Mouse (Mus musculus) limb, embryonic 10.5 days (tissue): ENCODE data around the gene Rfx4. TPM values are rescaled to one million over a fixed set of nuclear protein-coding genes. Genes with fewer than 3 reads are reported as not detected.
A peak's percentile ranks its signal among the peaks of the same experiment; 100 is the strongest.

Experiments used
- DNase-seq: peaks from one replicate; pipeline ENCODE4 v3.0.0-alpha.2; 2017; ENCODE audit warnings: low spot score
- H3K27ac ChIP-seq: fragments of 300-500 bp; sonication (generic); 2 replicates; pipeline ENCODE4 v1.5.1; 2016; ENCODE audit warnings: mild to moderate bottlenecking
- H3K27me3 ChIP-seq: fragments of 300-500 bp; sonication (generic); 2 replicates; pipeline ENCODE4 v1.6.1; 2016; ENCODE audit warnings: low read depth, mild to moderate bottlenecking; ENCODE audit not compliant: poor library complexity, severe bottlenecking
- H3K36me3 ChIP-seq: fragments of 300-500 bp; sonication (generic); 2 replicates; pipeline ENCODE4 v1.6.1; 2016; ENCODE audit warnings: mild to moderate bottlenecking, moderate library complexity
- H3K4me1 ChIP-seq: fragments of 300-500 bp; sonication (generic); 2 replicates; pipeline ENCODE4 v1.6.1; 2016
- H3K4me3 ChIP-seq: fragments of 300-500 bp; sonication (generic); 2 replicates; pipeline ENCODE4 v1.5.1; 2016; ENCODE audit warnings: mild to moderate bottlenecking, moderate library complexity
- H3K9me3 ChIP-seq: fragments of 300-500 bp; sonication (generic); replicated peaks from 2 replicates; pipeline ENCODE4 v1.6.1; 2016; ENCODE audit warnings: mild to moderate bottlenecking
- WGBS: fragments of 180-500 bp; shearing (Covaris S2); methylation state at CpG from one replicate; pipeline ENCODE4 v1.1.7; 2016; 5-methylcytosine and 5-hydroxymethylcytosine counted together
- polyA plus RNA-seq: library from polyadenylated mRNA; unstranded; fragments of >200 nt; fragmentation: Nextera tagmentation; extraction: Ambion mirVana; gene quantifications from 2 replicates; pipeline ENCODE4 v1.2.1, GENCODE M21; 2016

Gene Rfx4
- polyA plus RNA-seq: 0.06 TPM in 1 of 2 replicates, not detected in the other

GRCm38 (mm10) chr10:84755786-84756203, at the start of gene Rfx4:
TSS of gene Rfx4 (plus strand) at chr10:84756062.
- H3K27ac ChIP-seq: no peak within 1 kb of the TSS; the same call in 1 of the 2 replicates
- peaks cover 49% of the 10 kb centered on the region for H3K4me1 ChIP-seq
- DNase-seq: peak; percentile 56
- H3K36me3 ChIP-seq: no peaks in the 10 kb centered on the region
- H3K27me3 ChIP-seq: peaks cover 98% of the 10 kb centered on the region
- under 1% methylated on average over 24 of the region's 24 CpGs for WGBS
- peak within 1 kb of the TSS; percentile 46 for H3K4me3 ChIP-seq
- no peaks in the 10 kb centered on the region for H3K9me3 ChIP-seq

DNA sequence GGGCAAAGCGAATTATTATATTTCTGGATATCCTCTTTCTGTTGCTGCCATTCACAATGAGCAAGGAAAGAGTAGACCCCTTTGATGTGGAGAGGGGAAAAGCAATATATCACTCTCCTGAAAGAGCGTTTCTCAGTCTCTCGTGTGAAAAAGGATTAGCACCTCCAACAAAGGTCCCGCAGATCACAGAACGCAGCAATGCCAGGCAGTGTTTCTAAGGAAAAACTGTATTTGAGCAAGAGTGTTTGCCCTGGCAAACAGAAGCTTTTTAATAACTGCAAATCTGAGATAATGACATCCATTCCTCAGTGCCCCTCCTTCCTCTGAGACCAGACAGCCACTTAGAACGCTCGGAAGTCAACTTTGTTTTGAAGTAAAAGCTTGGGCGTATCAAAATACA, 49.3 kb upstream of the Rfx4 start:
- Histone ChIP-seq H3K4me1 (peaks cover 20% of the 10 kb centered on the region), H3K36me3 (peaks cover 35% of the 10 kb centered on the region), H3K27ac (no peak overlapping the region), H3K4me3 (no peak overlapping the region), H3K9me3 (no peaks in the 10 kb centered on the region), H3K27me3 (peaks cover 15% of the 10 kb centered on the region; the same call in 1 of the 2 replicates)
- no peak for DNase-seq
- WGBS: 32% methylated on average over 8 of the region's 8 CpGs

DNA sequence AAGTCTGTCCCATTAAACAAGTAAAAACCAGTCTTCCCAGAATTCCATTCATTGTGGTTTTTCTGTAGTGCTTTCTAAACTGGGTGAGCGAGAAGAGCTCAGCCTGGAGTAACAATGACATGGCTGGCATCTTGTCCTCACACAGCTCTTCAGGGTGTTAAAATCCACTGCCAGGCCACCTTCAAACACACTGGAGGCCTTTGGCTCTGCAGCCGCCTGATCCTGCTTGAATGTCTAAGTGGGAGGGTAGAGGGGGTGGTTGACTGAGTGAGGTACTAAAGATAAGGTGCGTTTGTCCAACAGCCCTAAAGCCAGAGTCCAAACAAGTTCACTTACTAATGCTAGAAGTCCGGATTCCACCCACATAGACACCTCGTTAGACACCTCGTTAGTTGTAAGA, 48.6 kb upstream of the Rfx4 start:
- peaks cover 20% of the 10 kb centered on the region for H3K4me1 ChIP-seq
- H3K9me3 ChIP-seq: no peaks in the 10 kb centered on the region
- no peak overlapping the region for H3K4me3 ChIP-seq
- 20% methylated on average over 6 of the region's 6 CpGs for WGBS
- peaks cover 15% of the 10 kb centered on the region; the same call in 1 of the 2 replicates for H3K27me3 ChIP-seq
- no peak for DNase-seq
- no peak overlapping the region for H3K27ac ChIP-seq
- H3K36me3 ChIP-seq: peaks cover 28% of the 10 kb centered on the region

DNA sequence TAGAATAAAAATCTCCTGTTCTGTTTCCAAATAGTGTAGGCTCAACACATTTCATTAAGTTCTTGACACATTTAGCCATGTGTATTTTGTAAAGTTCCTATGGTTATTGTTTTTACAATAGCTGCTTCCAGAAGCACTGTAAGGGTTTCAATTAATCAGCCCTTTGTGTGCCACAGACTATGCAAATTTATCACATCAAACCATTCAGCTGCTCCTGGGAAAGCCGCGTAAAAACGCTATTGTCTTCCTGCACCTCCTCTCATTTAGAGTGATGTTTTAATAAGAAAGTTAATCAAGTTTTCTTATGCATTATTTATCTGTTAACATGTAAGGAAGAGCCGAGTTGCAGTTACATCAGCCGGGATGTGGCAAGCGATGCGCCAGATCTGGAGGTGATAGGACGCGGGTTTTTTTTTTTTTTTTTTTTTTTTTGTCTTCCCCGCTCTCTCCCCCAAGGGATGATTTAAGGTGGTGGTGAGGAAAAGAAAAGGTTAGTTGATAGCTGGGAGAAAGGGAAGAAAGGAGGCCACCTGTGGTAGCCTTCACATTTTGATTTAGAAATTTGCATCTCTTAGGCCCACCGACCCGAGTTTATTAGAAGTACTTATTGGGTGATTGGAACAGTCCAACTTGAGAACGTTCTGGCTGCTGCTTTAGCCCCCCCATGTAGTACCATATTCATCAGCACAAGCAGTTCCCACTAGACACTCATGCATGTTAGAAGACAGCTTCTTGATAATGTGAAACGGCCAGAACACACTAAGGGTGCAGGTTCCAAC, 47.9 kb upstream of the Rfx4 start:
- DNase-seq: no peak
- no peak overlapping the region for H3K27ac ChIP-seq
- H3K27me3 ChIP-seq: peaks cover 15% of the 10 kb centered on the region; the same call in 1 of the 2 replicates
- H3K9me3 ChIP-seq: no peaks in the 10 kb centered on the region
- peaks cover 20% of the 10 kb centered on the region for H3K4me1 ChIP-seq
- peaks cover 24% of the 10 kb centered on the region for H3K36me3 ChIP-seq
- 34% methylated on average over 14 of the region's 14 CpGs for WGBS
- no peak overlapping the region for H3K4me3 ChIP-seq

GRCm38 (mm10) chr10:84710192-84710591, 45.7 kb upstream of the Rfx4 start:
- no peaks in the 10 kb centered on the region for H3K9me3 ChIP-seq
- WGBS: 72% methylated on average over 4 of the region's 4 CpGs
- peaks cover 11% of the 10 kb centered on the region; the same call in 1 of the 2 replicates for H3K27me3 ChIP-seq
- no peak for DNase-seq
- H3K27ac ChIP-seq: no peak overlapping the region
- no peak overlapping the region for H3K4me3 ChIP-seq
- peaks cover 37% of the 10 kb centered on the region for H3K36me3 ChIP-seq
- peaks cover 24% of the 10 kb centered on the region for H3K4me1 ChIP-seq

DNA sequence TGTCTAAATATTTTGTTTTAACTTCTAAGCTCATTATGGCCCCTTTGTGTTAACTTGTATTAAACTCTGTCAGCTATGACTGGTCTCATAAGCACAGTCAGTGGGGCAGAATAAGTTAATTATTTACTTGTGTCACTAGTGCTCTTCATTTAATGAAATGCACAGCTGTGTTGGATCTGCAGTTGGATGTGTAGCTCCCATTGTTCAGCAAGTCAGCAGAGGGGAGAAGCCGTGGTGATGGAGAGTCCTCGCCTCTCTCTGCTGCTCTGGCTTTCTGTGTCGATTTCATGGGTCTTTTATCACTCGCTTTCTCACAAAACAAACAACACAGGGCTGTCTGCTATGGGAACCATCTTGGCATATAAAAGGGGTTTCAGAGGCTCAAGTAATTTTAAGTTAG, 45.0 kb upstream of the Rfx4 start:
- 55% methylated on average over 4 of the region's 4 CpGs for WGBS
- no peak overlapping the region for H3K27ac ChIP-seq
- no peaks in the 10 kb centered on the region for H3K9me3 ChIP-seq
- DNase-seq: no peak
- H3K36me3 ChIP-seq: peaks cover 38% of the 10 kb centered on the region
- H3K4me1 ChIP-seq: peaks cover 24% of the 10 kb centered on the region
- H3K27me3 ChIP-seq: peaks cover 11% of the 10 kb centered on the region; the same call in 1 of the 2 replicates
- H3K4me3 ChIP-seq: no peak overlapping the region

DNA sequence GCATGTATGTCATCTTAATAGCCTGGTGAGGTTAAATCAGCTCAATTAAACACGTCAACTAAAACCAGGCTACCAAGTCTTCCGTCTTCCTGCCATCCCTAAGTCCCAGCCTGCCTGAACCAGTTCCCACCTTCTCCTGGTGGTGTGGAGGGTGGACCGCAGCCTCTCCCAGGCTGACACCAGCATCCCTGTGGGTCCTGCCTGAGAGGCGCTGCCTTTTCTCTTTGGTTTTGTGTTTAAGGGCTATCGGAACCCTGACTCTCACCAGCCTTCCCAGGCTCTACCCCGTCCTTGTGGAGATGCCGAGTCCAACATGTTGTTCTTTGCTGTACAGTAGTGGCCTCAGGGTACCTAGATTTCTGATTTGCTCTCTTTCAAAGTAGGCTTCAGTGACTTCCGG, 44.4 kb upstream of the Rfx4 start:
- Histone ChIP-seq H3K4me3 (no peak overlapping the region), H3K27me3 (peaks cover 11% of the 10 kb centered on the region; the same call in 1 of the 2 replicates), H3K36me3 (peaks cover 42% of the 10 kb centered on the region), H3K4me1 (peaks cover 18% of the 10 kb centered on the region), H3K27ac (no peak overlapping the region), H3K9me3 (no peaks in the 10 kb centered on the region)
- WGBS: 82% methylated on average over 8 of the region's 8 CpGs
- no peak for DNase-seq

DNA sequence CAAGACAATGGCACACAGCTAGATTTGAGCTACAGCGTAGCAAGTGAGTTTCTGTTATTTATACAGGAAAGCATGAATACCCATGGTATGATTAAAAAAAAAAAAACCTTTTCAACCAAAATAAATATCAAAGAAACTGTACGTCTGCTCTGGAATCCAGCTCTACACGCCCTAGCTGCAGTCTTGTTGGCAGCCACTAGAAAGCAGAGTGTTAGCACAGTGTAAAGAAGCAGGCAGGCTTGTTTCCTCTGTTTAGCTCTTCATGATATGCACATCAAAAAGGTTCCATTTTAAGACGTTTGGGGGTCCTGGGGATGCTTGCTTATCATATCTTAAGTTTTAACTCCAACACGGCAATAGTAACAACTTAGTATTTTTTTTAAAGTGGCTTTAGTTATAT, 43.9 kb upstream of the Rfx4 start:
- 84% methylated on average over 5 of the region's 5 CpGs for WGBS
- no peak overlapping the region for H3K27ac ChIP-seq
- H3K4me3 ChIP-seq: no peak overlapping the region
- no peak for DNase-seq
- peaks cover 13% of the 10 kb centered on the region for H3K4me1 ChIP-seq
- H3K36me3 ChIP-seq: peaks cover 46% of the 10 kb centered on the region
- H3K27me3 ChIP-seq: peaks cover 11% of the 10 kb centered on the region; the same call in 1 of the 2 replicates
- no peaks in the 10 kb centered on the region for H3K9me3 ChIP-seq

DNA sequence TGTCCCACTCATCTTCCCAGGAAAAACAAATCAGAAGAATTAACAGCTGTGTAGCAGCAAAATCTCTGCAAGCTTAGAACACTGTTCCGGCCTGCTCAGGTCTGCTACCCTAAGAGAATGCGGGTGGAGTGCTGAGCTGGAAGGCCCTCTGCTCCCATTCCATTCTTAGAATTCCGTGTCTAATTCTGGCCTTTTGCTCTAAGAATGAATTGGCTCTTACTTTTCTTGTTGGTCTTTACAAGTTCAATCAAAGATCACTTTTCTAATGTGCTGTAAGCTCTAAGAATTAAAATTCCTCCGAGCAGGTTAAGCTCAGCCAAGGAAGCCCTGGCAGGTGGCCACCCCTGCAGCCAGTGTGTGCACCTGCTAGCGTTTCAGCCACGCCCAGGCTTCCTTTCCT, 43.3 kb upstream of the Rfx4 start:
- Histone ChIP-seq H3K36me3 (peaks cover 51% of the 10 kb centered on the region), H3K4me3 (no peak overlapping the region), H3K4me1 (peaks cover 7% of the 10 kb centered on the region), H3K9me3 (no peaks in the 10 kb centered on the region), H3K27ac (no peak overlapping the region), H3K27me3 (peaks cover 11% of the 10 kb centered on the region; the same call in 1 of the 2 replicates)
- 89% methylated on average over 6 of the region's 6 CpGs for WGBS
- DNase-seq: no peak

DNA sequence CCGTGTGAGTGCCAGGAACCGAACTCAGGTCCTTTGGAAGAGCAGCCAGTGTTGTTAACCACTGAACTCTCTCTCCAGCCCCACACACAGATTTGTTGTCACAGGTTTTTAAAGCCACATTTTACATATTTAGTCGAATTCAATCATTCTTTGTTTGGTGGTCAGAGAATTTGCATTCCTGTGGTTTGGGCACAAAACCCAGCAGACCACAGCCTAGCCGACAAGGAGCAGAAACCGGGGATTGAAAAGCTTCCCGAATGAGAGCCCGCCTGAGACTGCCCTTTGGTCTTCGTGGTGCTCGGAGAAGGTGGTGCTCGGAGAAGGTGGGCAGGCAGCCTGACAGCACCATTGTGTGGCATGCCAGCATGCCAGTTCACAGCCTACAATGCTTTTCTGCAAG, 42.8 kb upstream of the Rfx4 start:
- Histone ChIP-seq H3K4me3 (no peak overlapping the region), H3K36me3 (peaks cover 53% of the 10 kb centered on the region), H3K9me3 (no peaks in the 10 kb centered on the region), H3K27me3 (peaks cover 11% of the 10 kb centered on the region; the same call in 1 of the 2 replicates), H3K27ac (no peak overlapping the region), H3K4me1 (0 out of 2 replicates have a peak, but pooled peaks cover 4% of the 10 kb centered on the region)
- WGBS: 94% methylated on average over 10 of the region's 10 CpGs
- DNase-seq: no peak

- DNase-seq: no peak
- H3K4me3 ChIP-seq: no peak overlapping the region
- H3K4me1 ChIP-seq: peaks cover 11% of the 10 kb centered on the region
- no peaks in the 10 kb centered on the region for H3K9me3 ChIP-seq
- peaks cover 59% of the 10 kb centered on the region for H3K36me3 ChIP-seq
- no peaks in the 10 kb centered on the region for H3K27me3 ChIP-seq
- H3K27ac ChIP-seq: no peak overlapping the region
- WGBS: 95% methylated on average over 7 of the region's 7 CpGs
Observed at GRCm38 (mm10) chr10:84715639-84716038, 40.2 kb upstream of the Rfx4 start.

DNA sequence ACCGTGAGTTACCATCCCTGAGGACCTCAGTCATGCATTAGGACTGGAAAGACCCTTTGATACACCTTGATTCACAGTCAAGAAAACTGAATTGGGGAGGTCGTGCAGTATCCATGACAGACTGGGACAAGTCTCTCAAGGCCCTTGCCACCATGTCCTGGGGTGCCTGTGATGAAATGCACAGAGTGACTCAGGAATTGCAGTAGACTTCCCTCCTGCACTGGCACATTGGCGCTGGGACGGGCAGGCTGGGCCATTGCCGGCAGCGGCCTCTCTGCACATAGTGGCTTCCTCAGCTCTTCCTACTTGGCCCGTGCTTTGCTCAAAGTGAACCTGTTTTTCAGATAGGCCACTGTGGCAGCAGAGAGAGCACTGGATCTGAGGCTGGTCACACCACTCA, 39.3 kb upstream of the Rfx4 start:
- H3K36me3 ChIP-seq: peaks cover 68% of the 10 kb centered on the region
- H3K4me1 ChIP-seq: peaks cover 11% of the 10 kb centered on the region
- 98% methylated on average over 7 of the region's 7 CpGs for WGBS
- H3K27me3 ChIP-seq: no peaks in the 10 kb centered on the region
- no peaks in the 10 kb centered on the region for H3K9me3 ChIP-seq
- H3K4me3 ChIP-seq: no peak overlapping the region
- no peak overlapping the region for H3K27ac ChIP-seq
- no peak for DNase-seq

- Histone ChIP-seq H3K27ac (no peak overlapping the region), H3K36me3 (peaks cover 51% of the 10 kb centered on the region), H3K4me3 (no peak overlapping the region), H3K4me1 (peaks cover 8% of the 10 kb centered on the region), H3K9me3 (no peaks in the 10 kb centered on the region), H3K27me3 (no peaks in the 10 kb centered on the region)
- 87% methylated on average over 12 of the region's 12 CpGs for WGBS
- DNase-seq: no peak
Observed at GRCm38 (mm10) chr10:84722711-84723110, 33.2 kb upstream of the Rfx4 start.
